Mouse (Mus musculus) layer of hippocampus, adult 8-10 months (tissue): ENCODE measurements around the gene Cdca8. TPM values are rescaled to one million over a fixed set of nuclear protein-coding genes. Genes with fewer than 3 reads are reported as not detected.

Experiments used
- DNase-seq, 2 experiments: peaks; one replicate each; pipeline ENCODE4 v3.0.0; 2022; ENCODE audit warnings: low spot score in 2 of 2
- total RNA-seq, 4 experiments: library from RNA; stranded (reverse); gene quantifications; 2 replicates each; pipeline ENCODE4 v1.2.4; 2022

Gene Cdca8
- total RNA-seq, 4 experiments from 2014 or later = 1.2 to 2.0 (median 1.2) TPM

DNA sequence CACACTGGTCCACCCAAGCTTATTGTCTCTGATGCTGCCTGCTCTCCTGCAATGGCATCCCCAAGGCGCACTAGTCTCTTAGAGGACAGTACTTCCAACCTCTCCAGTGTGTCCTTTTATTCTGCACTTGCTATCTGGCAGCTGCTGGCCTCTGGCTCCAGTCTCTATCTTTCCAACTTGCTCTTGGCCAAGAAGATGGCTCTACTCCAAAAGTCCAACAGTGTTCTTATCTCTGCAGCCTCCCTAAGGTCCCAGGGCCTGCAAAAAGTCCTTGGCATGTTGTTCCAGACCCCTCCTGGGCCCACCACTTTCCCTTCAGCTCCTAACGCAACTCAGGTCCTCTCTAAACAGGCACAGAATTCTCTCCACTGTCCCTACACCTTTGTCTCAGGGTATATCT, 18.2 kb upstream of the Cdca8 start:
- DNase-seq = no peak

DNA sequence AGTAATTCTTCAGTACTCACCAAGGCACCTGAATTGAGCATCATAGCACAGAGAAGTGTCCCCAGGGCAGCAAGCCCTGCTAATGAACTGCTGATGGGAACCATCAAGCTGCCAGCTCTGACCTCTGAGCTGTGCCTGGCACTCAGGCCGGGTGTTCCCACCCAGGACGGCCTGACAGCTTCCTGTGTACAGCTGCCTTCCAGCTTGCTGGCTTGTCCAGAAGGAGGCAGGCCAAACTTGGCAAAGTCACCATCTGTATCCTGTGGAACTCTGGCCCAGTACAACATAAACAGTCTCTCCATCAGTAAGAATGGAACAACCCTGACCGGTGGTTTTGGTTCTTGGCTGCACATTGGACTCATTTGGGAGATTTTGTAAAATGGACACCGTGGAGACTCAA, 14.4 kb upstream of the Cdca8 start:
- no peak for DNase-seq

DNA sequence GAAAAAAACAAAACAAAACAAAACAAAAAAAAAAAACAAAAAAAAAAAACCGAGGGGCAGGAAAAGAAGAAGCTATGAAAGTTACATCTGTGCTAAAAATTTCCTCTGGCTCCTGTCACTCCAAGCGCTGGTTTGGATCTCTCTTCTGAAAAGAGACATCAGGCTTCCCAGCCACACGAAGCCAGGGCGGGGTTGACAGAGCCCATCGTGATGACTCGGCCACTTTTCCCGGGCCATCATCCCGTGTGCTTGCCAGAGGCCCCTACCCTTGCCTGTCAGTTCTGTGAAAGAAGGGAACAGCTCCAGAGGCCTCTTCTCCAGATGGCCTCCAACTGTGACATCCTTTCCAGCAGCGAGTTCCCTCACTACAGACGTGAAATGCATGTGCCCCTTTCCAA, 11.9 kb upstream of the Cdca8 start:
- no peak for DNase-seq

GRCm38 (mm10) chr4:124950181-124951035, 11.3 kb upstream of the Cdca8 start:
- DNase-seq = no peak

- DNase-seq = no peak
Measured at GRCm38 (mm10) chr4:124949488-124949887, 10.4 kb upstream of the Cdca8 start.

- no peak for DNase-seq
Measured at GRCm38 (mm10) chr4:124944961-124945360, 5.8 kb upstream of the Cdca8 start.

GRCm38 (mm10) chr4:124943781-124944180, 4.7 kb upstream of the Cdca8 start:
- DNase-seq = no peak

- peak in 1 of 2 experiments; percentile 79 for DNase-seq
Measured at GRCm38 (mm10) chr4:124943022-124943421, 3.9 kb upstream of the Cdca8 start.

GRCm38 (mm10) chr4:124936613-124937471, 2.3 kb downstream of the Cdca8 start, which contains the start of gene 9930104L06Rik:
TSS of gene 9930104L06Rik (plus strand) at chr4:124937048.
- peak; percentile 95 to 96 for DNase-seq

DNA sequence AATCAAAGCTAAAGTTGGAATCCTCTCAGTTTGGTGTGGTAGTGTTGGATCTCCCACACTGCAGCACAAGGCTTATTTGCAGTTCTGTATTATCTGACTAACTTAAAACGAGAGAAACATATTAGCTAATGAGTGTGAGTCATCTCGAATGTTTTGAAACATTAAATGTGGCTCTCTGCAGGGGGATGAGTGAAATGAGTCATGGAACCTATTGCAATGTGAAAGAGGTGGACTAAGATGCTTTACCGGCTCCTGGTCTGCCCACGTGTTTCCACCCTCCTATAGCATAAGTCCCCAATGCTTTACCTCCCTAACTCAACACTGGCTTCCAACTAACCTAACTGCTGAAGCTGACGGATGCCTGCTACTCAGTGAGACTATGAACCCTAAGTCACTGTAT, 11.0 kb downstream of the Cdca8 start:
- no peak for DNase-seq

DNA sequence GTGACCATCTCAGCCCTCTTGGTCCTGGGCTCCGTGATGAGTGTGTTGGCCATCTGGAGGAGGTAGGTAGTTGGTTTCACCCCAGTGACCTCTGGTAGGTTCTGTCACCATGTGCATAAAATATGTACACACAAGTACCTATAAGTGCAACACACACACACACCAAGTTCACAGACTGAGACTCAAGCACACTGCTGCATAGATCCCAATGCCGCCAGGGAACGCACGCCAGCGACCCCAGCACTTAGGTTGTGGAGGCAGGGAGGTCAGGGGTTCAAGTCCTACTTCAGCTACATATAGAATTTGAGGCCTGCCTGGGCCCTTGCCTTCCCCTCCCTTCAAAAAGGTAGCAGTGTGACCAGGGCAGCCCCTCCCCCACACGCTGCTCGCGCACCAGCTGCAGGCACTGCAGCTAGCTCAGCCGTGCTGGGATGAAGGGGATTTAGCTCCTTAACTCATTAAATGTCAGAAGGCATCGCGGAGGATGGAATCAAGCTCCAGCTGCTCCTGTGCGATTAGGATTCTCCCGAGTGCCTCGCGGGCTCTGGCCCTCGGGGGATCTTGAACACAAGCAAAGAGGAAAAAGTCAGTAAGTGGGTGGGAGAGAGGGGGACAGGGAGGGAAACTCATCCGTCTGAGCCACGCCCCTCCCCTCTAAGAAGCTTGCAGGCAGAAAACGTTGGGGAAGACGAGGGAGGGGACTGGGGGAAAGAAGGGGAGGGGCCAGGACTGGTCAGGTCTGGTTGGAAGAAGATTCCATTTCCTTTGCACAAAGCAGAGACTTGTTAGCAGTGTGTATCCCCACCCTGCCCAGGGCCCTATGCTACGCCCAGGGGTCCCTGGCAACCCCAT, 32.9 kb downstream of the Cdca8 start:
- DNase-seq = no peak

- no peak for DNase-seq
Measured at GRCm38 (mm10) chr4:124905417-124905816, 33.7 kb downstream of the Cdca8 start.

GRCm38 (mm10) chr4:124899906-124900305, 39.2 kb downstream of the Cdca8 start:
- DNase-seq = no peak

- no peak for DNase-seq
Measured at GRCm38 (mm10) chr4:124898428-124898827, 40.7 kb downstream of the Cdca8 start.

DNA sequence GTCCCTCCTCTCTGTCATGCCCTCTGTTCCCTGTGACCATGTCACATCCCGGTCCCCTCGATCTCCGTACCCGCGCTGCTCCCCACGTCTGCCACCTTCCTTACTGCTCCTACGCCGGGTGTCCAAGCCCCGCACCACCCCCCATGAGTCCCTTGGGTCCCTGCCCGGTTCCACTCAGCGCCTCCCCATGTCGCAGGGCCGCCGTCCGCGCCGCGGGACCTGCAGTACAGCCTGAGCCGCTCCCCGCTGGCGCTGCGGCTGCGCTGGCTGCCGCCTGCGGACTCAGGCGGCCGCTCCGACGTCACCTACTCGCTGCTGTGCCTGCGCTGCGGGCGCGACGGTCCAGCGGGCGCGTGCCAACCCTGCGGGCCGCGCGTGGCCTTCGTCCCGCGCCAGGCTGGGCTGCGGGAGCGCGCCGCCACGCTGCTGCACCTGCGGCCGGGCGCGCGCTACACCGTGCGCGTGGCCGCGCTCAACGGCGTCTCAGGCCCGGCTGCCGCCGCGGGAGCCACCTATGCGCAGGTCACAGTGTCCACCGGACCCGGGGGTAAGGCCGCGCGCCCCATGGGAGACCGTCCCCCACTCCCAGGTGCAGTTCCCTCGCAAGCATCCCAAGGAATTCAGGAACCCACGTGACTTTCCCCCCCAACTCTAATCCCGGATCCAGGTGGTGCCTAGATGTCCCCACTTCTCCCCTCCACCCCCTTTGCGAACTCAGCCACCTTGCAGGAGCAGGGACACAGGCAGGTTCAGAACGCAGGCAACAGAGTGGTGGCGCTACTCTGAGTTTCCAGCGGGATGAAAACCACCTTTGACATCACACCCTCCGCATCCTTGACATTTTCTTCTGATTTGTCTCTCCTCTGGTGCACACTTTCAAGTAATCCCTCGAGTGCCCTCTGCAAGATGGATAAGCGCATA, 44.3 kb downstream of the Cdca8 start:
- peak in 1 of 2 experiments; percentile 48 for DNase-seq

DNA sequence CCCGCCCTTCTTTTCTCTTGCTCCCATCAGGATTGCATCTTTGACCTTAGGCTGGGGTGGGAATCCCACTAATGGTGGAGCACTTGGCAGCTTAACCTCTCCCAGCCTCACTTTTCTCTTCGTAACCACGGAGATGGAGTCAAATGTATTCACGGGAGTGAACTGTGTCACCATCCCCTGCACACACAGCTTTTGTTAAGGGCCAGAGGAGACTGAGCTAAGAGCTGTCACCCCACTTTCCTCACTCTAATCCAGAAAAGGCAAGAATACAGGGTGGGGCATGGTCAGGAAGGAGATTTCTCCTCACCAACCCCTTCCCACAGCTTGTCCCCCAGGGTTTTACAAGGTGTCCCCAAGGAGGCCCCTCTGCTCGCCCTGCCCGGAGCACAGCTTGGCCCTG, 45.3 kb downstream of the Cdca8 start:
- no peak for DNase-seq

GRCm38 (mm10) chr4:124890831-124891230, 48.3 kb downstream of the Cdca8 start:
- no peak for DNase-seq

DNA sequence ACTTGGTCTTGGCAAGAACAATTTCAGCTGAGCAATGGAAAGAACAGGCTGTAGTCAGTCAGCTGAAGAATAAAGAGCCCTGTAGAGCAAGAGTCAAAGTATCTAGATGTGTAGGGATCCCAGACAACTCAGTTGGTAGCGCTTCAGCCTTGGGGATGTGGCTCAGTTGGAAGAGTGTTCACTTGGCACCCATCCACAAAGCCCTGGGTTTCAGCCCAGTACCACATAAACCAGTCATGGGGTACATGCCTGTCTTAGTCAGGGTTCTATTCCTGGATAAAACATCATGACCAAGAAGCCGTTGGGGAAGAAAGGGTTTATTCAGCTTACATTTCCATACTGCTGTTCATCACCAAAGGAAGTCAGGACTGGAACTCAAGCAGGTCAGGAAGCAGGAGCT, 49.2 kb downstream of the Cdca8 start:
- no peak for DNase-seq

GRCm38 (mm10) chr4:124888702-124889101, 50.4 kb downstream of the Cdca8 start:
- DNase-seq = no peak

DNA sequence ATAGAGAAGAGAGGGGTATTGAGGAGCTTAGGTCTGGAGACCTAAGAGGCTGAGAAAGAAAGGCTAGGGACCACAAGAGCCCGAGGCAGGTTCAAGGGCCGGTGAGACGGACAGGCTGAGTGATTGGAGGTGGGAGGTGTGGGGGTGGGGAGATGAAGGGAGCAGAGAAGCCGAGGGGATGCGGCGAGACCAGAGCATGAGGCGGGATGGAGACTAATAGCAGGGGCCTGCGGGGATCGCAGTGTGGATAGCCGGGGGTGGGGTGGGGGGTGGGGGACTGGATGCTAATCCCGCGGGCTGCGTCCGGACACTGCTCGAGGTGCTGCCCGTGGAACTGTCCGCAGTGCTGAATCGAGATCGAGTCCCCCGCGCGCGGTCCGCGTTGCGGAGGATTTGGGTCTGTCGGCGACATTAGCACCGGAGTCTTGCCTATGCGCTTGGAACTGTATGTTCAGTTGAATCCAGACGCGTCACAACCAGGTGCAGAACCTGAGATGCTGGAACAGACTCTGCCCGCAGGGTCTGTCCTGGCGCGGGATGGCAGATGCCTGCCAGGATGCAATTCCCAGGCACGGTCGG, 56.9 kb downstream of the Cdca8 start:
- DNase-seq = no peak
